Mouse (Mus musculus) cerebellum, adult 9-10 months (tissue): ENCODE measurements around the gene Col4a2.
A peak's percentile ranks its signal among the peaks of the same experiment; 100 is the strongest.
"Not testable (repeated sequence)": the region's sequence is repeated elsewhere in the genome, so short reads cannot be mapped to it uniquely, and the experiment has no call there.

Experiments
- DNase-seq: peaks from one replicate; pipeline ENCODE4 v3.0.0; 2022

The Col4a2 gene

GRCm38 (mm10) chr8:11465619-11466018 lies 153.0 kb downstream of the Col4a2 start:
- no peak for DNase-seq

GRCm38 (mm10) chr8:11466528-11466927 lies 153.9 kb downstream of the Col4a2 start:
- not testable (repeated sequence) for DNase-seq

DNA sequence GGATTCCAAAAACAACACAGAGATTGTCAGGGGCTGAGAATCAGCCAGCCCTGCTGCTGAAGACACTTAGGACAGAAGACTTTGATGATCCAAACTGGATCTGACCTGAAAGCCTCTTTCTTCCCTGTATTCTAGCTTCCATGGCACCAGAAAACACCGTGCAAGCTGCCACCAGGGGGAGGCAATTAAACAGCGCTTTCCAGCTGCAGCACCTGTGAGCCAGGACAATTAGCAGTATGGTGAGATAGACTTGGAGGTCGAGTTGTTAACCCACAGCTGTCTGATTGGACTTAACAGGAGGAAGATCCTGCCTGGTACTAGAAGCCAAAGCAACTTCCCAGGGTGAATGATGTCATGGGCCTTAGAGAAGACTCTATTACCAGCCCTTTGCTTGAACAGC lies 156.5 kb downstream of the Col4a2 start:
- no peak for DNase-seq

- DNase-seq: no peak
Measured at GRCm38 (mm10) chr8:11470694-11471093, 158.1 kb downstream of the Col4a2 start.

DNA sequence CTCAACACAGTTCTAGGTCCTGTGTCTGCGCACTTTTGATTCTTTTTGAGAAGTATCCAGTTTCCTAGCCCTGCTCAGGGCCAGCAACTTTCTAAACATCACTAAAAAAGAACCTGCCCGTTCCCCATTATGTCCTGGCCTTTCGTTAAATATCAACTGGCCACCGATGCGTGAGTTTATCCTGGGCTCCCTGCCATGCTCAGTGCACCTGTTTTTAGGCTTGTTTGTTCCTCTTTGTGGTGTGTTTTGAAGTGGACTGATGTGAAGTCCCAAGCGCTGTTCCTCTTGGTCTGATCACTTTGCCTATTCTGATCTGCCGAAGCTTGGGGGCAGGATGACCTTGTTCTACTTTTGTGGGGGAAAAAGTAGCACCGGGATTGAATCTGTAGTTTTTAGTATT lies 158.7 kb downstream of the Col4a2 start:
- DNase-seq: no peak

DNA sequence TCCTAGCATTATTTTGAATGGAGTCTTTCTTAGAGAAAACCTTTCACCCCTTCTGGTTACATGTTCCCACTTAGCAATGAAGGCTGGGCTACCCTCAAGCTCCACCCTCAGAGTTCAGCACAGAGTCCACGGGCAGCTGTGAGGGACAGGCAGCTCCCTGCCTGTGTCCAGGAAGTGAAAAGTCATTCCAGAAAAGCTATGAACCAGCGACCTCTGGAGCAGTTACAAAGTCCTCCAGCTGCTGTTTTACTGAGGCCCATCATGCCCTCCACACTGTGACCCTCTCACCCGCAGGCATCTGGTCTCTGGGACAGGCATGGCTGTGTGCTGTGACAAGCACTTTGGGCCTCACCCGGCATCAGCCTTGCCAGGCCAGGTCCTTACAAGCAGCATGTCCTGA lies 160.5 kb downstream of the Col4a2 start:
- DNase-seq: no peak

GRCm38 (mm10) chr8:11475397-11475796 lies 162.8 kb downstream of the Col4a2 start:
- DNase-seq: no peak

- no peak for DNase-seq
Measured at GRCm38 (mm10) chr8:11475876-11476275, 163.3 kb downstream of the Col4a2 start.

GRCm38 (mm10) chr8:11476338-11477177 lies 164.0 kb downstream of the Col4a2 start:
- DNase-seq: no peak

DNA sequence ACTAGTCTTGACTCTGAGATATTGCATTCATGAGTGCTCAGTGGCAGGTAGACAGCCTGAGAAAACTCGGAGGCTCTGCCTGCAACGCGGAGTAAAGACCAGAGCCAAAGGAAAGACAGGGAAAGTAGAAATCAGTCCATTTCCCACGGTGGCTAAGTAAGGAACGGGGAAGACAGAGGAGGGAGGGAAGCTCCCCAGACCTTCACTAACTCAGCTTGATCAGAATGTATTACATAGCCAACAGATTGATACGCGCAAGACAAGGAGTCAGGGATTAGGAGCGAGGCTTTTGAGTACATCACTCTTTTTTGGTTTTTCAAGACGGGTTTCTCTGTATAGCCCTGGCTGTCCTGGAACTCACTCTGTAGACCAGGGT lies 164.6 kb downstream of the Col4a2 start:
- no peak for DNase-seq

DNA sequence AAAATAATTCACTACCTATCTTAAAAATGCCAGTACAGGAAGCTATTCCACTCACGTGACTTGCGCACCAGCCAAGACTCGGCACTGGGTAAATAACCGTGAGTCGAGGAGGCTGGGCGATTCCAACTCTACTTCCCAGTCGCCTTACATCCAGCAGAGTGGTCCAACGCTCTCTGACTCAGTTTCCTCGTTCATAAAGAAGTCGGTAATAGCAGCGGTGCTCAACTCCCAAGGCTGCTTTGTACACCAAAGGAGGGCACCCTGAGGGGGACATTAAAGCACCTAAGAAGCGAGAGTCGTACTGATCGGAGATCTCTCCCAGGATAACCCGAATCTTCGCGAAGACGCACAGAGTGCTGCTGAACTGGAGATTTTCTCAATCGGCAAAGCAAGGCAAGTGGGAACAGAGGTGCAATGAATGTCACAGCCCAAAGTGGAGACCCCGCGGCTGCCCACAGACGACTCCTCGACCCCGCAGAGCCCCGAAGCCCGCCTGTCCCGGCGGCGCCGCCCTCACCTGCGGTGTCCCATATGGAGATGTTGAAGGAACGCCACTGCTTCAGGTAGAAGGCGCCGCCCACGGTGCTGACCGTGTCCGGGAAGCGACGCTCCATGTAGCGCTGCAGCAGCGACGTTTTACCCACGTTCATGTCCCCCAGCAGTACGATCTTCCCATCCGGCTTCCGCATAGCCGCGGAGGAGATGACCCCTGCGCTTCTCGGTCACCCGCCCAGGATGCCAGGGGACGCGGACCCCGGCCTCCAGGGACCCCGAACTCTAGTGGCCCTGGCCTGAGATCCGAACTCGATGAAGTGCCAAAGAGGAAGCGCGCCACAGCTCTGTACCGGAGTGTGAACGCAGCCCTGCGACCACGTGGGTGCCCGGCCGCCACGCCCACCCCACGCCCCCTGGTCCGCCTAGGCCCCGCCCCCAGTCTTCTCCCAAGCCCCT lies 165.5 kb downstream of the Col4a2 start, which contains the start of gene Rab20:
Rab20 (minus strand) TSS at position 900 of the 951 bp plus-strand sequence.
- no peak for DNase-seq

DNA sequence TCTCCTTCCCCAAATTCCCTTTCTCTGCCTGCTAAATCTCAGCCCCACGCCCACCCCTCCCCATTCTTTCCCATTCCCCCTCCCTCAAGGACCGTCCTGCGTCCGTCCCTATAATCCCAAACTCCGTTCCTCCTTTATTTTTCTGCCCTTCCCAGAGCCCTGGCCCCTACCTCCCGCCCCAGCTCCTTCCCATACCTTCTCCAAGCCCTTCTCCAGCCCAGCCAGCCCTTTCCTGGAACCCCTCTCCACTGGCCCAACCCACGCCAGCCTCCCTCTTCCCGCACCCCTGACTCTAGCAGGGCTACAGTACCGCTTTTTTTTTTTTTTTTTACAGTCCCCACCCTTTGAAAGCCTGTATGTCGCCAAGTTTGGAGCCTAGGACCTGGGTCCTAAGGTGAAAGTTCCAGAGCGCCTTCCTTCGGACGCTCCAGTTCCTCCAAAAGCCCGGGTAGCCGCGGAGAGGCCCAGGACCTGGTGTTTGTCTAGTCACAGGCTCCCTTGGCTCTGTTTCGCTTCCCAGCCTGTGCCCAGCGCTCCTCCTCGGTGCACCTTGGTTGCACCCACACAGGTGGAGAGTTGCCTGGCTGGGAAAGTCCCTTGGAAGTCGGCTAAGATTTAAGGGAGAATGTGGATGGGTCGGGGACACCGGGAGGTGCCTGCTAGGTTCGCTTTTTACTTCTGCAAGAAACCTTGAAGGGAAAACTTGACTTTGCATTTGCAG lies 166.4 kb downstream of the Col4a2 start:
- no peak for DNase-seq

DNA sequence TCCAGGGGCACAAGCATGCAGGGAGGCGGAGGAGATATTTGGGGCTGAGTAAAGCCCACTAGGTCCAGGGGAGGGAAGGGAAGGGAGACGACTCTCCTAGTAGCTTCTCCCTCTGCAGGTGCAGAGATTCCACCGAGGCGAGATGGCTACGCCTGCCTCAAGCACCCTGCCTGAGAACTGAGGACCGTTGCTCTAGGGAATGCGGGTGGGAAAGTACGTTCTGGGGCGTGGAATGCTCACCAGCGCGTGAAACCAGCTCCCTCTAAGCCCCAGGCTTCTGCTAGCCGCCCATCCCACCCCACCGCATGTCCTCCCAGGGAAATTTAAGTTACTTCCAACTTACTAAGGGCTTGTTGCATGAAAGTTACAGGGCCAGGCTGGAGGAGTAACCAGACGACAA lies 167.0 kb downstream of the Col4a2 start:
- DNase-seq: no peak

GRCm38 (mm10) chr8:11481876-11482275 lies 169.3 kb downstream of the Col4a2 start:
- DNase-seq: no peak

DNA sequence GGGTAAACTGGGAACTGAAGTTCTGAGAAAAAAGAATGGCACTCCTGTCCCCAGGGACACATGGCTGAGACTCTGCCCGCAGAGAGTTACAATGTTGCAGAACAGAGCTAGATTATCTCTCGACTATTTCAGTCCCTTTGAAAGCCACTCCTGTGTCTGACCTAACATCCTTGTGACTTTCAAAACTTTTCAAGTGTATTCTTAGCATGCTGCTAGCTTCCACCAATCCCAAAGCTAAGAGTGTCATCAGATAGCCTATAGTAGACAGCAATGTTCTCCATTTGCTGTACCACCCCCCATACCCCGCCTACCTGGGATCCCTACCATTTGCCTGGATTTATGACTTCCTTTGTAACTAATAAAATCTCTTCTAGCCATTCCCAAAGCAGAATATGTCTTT lies 169.9 kb downstream of the Col4a2 start:
- DNase-seq: no peak

- peak; percentile 61 for DNase-seq
Measured at GRCm38 (mm10) chr8:11486142-11486541, 173.5 kb downstream of the Col4a2 start.

GRCm38 (mm10) chr8:11487229-11487628 lies 174.6 kb downstream of the Col4a2 start:
- no peak for DNase-seq

DNA sequence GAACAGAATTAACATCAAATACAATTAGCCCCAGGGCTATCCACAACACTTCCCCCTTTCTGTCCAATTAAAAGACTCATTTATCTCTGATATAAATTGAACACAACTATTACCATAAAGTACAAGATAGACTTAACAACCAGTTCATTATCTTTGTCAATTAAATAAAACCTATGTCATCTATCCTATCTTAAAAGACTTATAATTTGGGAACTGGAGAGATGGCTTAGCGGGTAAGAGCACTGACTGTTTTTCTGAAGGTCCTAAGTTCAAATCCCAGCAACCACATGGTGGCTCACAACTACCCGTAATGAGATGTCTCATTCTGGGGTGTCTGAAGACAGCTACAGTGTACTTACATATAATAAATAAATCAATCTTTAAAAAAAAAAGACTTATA lies 179.7 kb downstream of the Col4a2 start:
- DNase-seq: not testable (repeated sequence)

GRCm38 (mm10) chr8:11497017-11497990 lies 184.7 kb downstream of the Col4a2 start, which contains the start of gene Naxd:
TSS of gene Naxd (plus strand) at chr8:11497506.
- DNase-seq: peak; percentile 86

GRCm38 (mm10) chr8:11498281-11498680 lies 185.7 kb downstream of the Col4a2 start:
- peak; percentile 22 for DNase-seq
